Mouse (Mus musculus): Measurements from ENCODE around the gene Rbm5.

Rbm5 gene

DNA sequence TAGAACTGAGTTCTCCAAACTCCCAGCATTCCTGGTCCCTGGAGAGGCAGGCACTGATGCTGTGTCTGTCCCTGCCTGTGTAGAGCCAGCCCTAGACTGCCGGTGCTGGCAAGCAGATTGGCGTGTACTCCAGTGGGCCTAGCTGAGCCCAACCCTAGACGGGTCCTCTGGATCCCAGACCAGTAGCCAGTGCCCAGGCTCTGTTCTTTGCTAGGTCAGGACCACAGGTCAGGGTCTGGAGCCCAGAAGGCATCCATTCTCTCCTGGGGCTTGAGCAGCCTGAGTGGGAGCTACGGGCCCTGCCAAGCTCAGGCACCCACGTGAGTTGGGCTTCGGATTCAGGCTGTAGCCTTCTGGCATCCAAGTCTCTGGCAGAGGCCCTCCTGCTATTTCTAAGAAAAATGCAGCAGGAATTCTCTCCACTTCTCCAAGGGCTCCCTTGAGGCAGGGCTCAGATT, 70.7 kb downstream of the Rbm5 start:
- DNase-seq (ENCODE audit: low spot score) = no peak

GRCm38 (mm10) chr9:107699376-107699980, 71.3 kb downstream of the Rbm5 start:
- DNase-seq (ENCODE audit: low spot score) = no peak

DNA sequence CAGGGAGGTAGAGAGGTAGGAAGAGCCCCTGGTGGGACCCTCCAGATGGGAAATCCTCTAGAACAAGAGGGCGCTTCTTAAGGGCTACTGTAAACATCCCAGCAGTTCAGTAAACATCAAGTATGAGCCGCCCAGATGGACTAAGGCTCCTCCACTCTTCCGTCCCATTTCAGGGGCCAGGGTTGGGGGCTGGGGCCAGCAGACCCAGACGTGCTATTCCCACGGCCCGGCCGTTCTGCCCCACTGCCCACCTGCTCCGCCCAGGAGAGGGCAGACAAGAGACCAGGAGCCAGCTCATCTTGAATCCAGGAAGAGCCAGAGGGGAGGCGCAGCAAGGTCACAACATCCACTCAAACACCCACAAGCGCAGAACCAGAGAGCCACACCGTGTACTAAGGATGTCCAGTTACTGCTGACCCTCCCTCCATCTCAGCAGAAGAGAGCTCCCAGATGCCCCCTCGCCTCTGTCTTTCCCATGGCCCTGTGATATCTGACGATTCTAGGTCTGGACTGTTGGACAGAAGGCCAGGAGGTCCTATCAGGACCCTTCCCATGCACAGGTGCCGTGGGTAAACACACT, 72.1 kb downstream of the Rbm5 start:
- no peak for DNase-seq (ENCODE audit: low spot score)

DNA sequence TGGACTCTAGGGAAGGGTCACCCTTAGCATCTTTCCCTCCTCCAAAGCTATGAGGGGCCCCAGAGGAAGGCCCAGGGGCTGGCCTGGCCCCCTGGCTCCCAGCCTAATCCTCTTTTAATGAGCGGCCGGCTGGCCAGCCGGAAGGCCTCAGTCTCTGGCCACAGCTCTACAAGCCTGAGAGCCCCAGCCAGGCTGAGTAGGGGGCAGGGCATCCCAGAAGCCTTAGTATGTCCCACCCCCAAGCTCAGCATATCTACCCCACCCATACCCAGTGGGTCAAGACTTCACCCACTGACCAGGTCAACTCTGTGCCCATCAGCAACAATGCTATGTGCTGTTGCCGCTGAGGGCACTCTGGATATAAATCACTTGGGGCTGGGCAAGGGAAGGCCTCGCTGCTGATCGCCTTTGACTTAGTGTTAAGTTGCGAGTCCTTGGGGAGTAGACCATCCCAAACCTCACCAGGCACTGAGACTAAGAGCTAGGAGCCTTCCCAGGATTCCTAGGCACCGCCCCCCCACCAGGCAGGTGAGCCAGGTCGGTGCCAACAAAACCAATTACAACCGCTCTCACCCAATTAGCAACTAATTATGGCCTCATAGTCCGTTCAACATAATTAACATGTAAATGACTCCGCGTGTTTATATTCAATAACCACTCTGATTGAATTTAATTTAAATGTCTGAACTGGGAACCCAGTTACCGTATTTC, 72.8 kb downstream of the Rbm5 start:
- no peak for DNase-seq (ENCODE audit: low spot score)

DNA sequence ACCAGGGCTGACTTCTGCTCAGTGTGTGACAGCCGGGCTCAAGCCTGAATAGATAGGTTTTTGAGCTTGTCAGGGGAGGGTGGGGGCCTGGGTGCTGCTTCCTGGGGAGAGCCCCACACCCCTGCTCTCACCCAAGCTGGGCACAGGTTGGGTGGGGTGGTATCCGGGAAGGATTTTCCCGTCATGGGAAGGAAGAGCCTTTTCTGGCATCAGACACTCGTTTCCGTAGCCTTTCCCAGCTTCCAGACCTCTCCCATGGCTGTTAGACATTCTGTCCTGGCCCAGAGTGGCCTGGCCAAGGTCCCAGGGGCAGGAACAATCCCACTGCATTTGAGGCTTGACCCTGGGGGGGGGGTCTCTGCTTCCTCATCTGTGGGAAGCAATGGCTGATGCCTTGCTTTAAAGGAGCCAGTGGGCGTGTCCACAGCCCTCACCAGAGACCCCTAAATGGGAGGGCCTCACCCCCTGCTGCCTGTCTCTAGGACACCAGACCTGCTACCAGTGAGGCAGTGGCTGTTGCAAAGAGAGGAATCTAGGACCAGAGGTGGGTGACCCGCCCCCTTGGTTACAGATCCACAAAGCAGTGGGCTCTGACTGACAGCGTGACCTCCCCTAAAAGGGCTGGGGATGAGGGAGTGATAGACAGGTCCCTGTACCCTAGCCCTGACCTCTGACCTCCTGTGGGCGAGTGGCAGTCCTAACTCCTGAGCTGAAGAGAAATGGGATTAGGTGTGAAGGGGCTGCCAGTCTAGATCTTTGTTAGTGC, 73.8 kb downstream of the Rbm5 start:
- no peak for DNase-seq (ENCODE audit: low spot score)

DNA sequence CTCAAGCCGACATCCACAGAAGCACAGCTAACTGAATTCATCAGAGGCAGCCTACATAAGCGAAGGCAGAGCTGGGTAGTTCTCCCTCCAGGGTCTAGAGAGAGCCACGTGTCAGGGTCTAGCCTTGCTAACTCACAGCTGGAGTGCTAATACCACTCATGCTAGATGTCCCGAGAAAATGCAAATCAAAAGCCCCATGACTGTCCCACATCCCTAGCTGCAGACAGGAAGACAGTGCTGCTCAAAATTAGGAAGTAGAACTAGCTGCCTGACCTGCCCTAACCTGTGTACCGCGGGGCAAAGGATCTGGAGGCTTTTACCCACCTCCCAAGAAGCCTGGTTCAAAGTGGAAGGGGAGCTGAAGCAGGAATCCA, 74.7 kb downstream of the Rbm5 start:
- no peak for DNase-seq (ENCODE audit: low spot score)

DNA sequence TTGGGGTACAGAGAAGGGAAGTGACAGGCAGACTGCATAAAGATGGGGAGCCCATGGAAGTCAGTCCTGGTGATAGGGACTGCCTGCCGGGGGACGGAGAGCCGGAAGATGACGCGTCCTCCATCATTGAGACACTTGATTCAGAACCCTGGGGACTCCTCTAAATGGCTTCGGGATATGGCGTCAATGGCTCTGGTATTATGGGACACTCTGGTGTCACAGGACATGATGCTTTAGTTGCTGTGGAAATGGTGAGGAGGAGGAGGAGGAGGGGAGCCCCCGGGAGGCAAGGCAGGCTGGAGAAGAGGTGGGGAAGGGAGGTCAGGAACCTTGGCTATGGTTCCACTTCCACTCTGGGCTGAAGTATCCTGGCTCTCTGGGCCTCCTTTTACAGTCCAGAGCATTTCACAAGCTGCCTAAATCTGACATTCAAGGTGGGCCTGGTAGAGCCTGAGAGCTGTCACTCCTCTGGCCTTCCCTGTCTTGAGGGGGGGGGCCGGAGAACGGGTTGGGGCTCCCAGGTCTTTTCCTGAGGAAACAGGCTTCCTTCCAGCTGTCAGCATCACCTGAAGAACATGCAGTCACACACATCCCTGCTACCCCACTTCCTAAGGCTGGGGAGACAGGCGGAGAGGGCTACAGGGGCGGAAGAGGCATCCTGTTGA, 75.2 kb downstream of the Rbm5 start:
- no peak for DNase-seq (ENCODE audit: low spot score)

GRCm38 (mm10) chr9:107694627-107695026, 76.2 kb downstream of the Rbm5 start:
- DNase-seq (ENCODE audit: low spot score) = no peak

- DNase-seq (ENCODE audit: low spot score) = no peak
Measured at GRCm38 (mm10) chr9:107693433-107693987, 77.3 kb downstream of the Rbm5 start.

- DNase-seq (ENCODE audit: low spot score) = no peak
Measured at GRCm38 (mm10) chr9:107692785-107693184, 78.0 kb downstream of the Rbm5 start.

GRCm38 (mm10) chr9:107690391-107690790, 80.4 kb downstream of the Rbm5 start:
- no peak for DNase-seq (ENCODE audit: low spot score)

Data from testis, postnatal 14 days (tissue).